Mouse (Mus musculus) bone marrow, adult 2 months (tissue): Measurements from ENCODE around the gene Kras.

ENCODE experiments used
- CTCF ChIP-seq: fragments of 200-500 bp; IDR thresholded peaks from 2 replicates; pipeline ENCODE4 v1.5.1; 2011; ENCODE audit warnings: low read length, control low read depth; ENCODE audit not compliant: control insufficient read depth, insufficient read depth
- POLR2A ChIP-seq: fragments of 200-500 bp; IDR thresholded peaks from 2 replicates; pipeline ENCODE4 v1.6.1; 2011; ENCODE audit warnings: low read depth, mild to moderate bottlenecking, control low read depth, low read length, borderline replicate concordance; ENCODE audit not compliant: control insufficient read depth

- TF ChIP-seq CTCF (peak; percentile 60), POLR2A (no peak)
These were observed 70.4 kb downstream of the Kras start for GRCm38 (mm10) chr6:145179665-145180064.
